Mouse (Mus musculus) liver, adult 2 months (tissue): ENCODE data around the gene Ccdc12.

Experiments used
- CTCF ChIP-seq: fragments of 200-500 bp; IDR thresholded peaks from 2 replicates; pipeline ENCODE4 v1.5.1; 2011; ENCODE audit warnings: low read depth, low read length, control low read depth
- POLR2A ChIP-seq: fragments of 200-500 bp; IDR thresholded peaks from 2 replicates; pipeline ENCODE4 v1.6.1; 2011; ENCODE audit warnings: low read length, control low read depth; ENCODE audit not compliant: insufficient read depth; ENCODE audit errors: extremely low read depth

GRCm38 (mm10) chr9:110687846-110688245 is 31.5 kb downstream of the Ccdc12 start:
- TF ChIP-seq CTCF (no peak), POLR2A (no peak)
